Mouse (Mus musculus) CH12.LX (cell line): Measurements from ENCODE around the gene Limd1. TPM values are rescaled to one million over a fixed set of nuclear protein-coding genes. Genes with fewer than 3 reads are reported as not detected.

ENCODE experiments used
- DNase-seq: peaks from one replicate; pipeline ENCODE4 v3.0.0-alpha.2; 2013; ENCODE audit errors: extremely low read depth
- H3K27ac ChIP-seq: 2 replicates; pipeline ENCODE4 v1.5.1; 2012; ENCODE audit warnings: low read depth, mild to moderate bottlenecking, control low read depth, moderate library complexity; ENCODE audit not compliant: insufficient read depth
- H3K27me3 ChIP-seq: replicated peaks from 2 replicates; pipeline ENCODE3; 2012; ENCODE audit warnings: inconsistent platforms
- H3K36me3 ChIP-seq, 2 experiments: replicated peaks in 1 of 2; 2 replicates each; pipeline versions ENCODE3 to v1.6.1; 2012; ENCODE audit warnings: inconsistent platforms in 1 of 2, low read length in 1 of 2, mild to moderate bottlenecking in 1 of 2, mixed read lengths in 1 of 2, moderate library complexity in 1 of 2; ENCODE audit not compliant: control insufficient read depth in 1 of 2, insufficient read depth in 1 of 2
- H3K4me1 ChIP-seq, 2 experiments: 2 replicates each; pipeline ENCODE4 v1.6.1; 2012; ENCODE audit warnings: inconsistent platforms in 1 of 2, moderate library complexity in 1 of 2; ENCODE audit not compliant: insufficient read depth in 2 of 2, control insufficient read depth in 1 of 2
- H3K4me2 ChIP-seq: 2 replicates; pipeline ENCODE4 v1.6.1; 2012; ENCODE audit warnings: low read depth, mild to moderate bottlenecking, control low read depth; ENCODE audit not compliant: poor library complexity, insufficient read depth, severe bottlenecking
- H3K4me3 ChIP-seq, 3 experiments: fragments of 150-350 bp in 1 of 3; sonication (generic) in 1 of 3; replicated peaks in 1 of 3; 2 replicates each; pipeline versions ENCODE3 to v1.5.1; 2011 to 2012; ENCODE audit warnings: low read depth in 2 of 3, low read length in 2 of 3, mild to moderate bottlenecking in 2 of 3, moderate library complexity in 2 of 3, control low read depth in 1 of 3, improper control_type of control experiment in 1 of 3, inconsistent platforms in 1 of 3, mixed read lengths in 1 of 3; ENCODE audit not compliant: poor library complexity in 1 of 3
- H3K79me2 ChIP-seq: replicated peaks from 2 replicates; pipeline ENCODE4 v1.6.1; 2012; ENCODE audit warnings: mild to moderate bottlenecking, moderate library complexity; ENCODE audit not compliant: control insufficient read depth, poor library complexity, insufficient read depth, severe bottlenecking; ENCODE audit errors: extremely low read depth
- H3K9ac ChIP-seq: 2 replicates; pipeline ENCODE4 v1.6.1; 2012; ENCODE audit warnings: low read depth, mild to moderate bottlenecking, control low read depth, moderate library complexity; ENCODE audit not compliant: insufficient read depth
- H3K9me3 ChIP-seq: replicated peaks from 2 replicates; pipeline ENCODE3; 2012; ENCODE audit warnings: low read length, inconsistent platforms, mixed read lengths
- BHLHE40 ChIP-seq: IDR thresholded peaks from 2 replicates; pipeline ENCODE4 v1.6.1; 2011; ENCODE audit warnings: mild to moderate bottlenecking, low read depth, low read length, improper control_type of control experiment
- CHD1 ChIP-seq: IDR thresholded peaks from 2 replicates; pipeline ENCODE4 v1.6.1; 2012; ENCODE audit warnings: low read depth, low read length, improper control_type of control experiment, inconsistent platforms
- CHD2 ChIP-seq: IDR thresholded peaks from 2 replicates; pipeline ENCODE4 v1.6.1; 2011; ENCODE audit warnings: low read length, improper control_type of control experiment
- CTCF ChIP-seq, 2 experiments: IDR thresholded peaks in 1 of 2; conservative IDR thresholded peaks in 1 of 2; 2 replicates each; pipeline ENCODE4 v1.5.1; 2011 to 2012; ENCODE audit warnings: low read depth in 2 of 2, low read length in 2 of 2, improper control_type of control experiment in 1 of 2, inconsistent platforms in 1 of 2, mild to moderate bottlenecking in 1 of 2, moderate library complexity in 1 of 2
- E2F4 ChIP-seq: IDR thresholded peaks from 2 replicates; pipeline ENCODE4 v1.6.1; 2011; ENCODE audit warnings: low read depth, low read length, improper control_type of control experiment; ENCODE audit not compliant: insufficient replicate concordance
- ELF1 ChIP-seq: IDR thresholded peaks from 2 replicates; pipeline ENCODE4 v1.6.1; 2014; ENCODE audit warnings: low read depth, mild to moderate bottlenecking, inconsistent platforms, low read length, improper control_type of control experiment
- EP300 ChIP-seq: IDR thresholded peaks from 2 replicates; pipeline ENCODE4 v1.6.1; 2011; ENCODE audit warnings: low read length, improper control_type of control experiment
- ETS1 ChIP-seq: conservative IDR thresholded peaks from 2 replicates; pipeline ENCODE4 v1.6.1; 2012; ENCODE audit warnings: low read depth, mild to moderate bottlenecking, inconsistent platforms, low read length, improper control_type of control experiment, moderate library complexity
- GABPA ChIP-seq: IDR thresholded peaks from 2 replicates; pipeline ENCODE4 v1.6.1; 2012; ENCODE audit warnings: low read depth, low read length, improper control_type of control experiment, inconsistent platforms; ENCODE audit not compliant: insufficient replicate concordance
- HCFC1 ChIP-seq: IDR thresholded peaks from 2 replicates; pipeline ENCODE4 v1.6.1; 2012; ENCODE audit warnings: low read depth, mild to moderate bottlenecking, inconsistent platforms, low read length, improper control_type of control experiment
- IRF4 ChIP-seq: IDR thresholded peaks from 2 replicates; pipeline ENCODE4 v1.6.1; 2014; ENCODE audit warnings: low read depth, mild to moderate bottlenecking, inconsistent platforms, low read length, improper control_type of control experiment
- JUN ChIP-seq: IDR thresholded peaks from 2 replicates; pipeline ENCODE4 v1.6.1; 2011; ENCODE audit warnings: low read depth, mild to moderate bottlenecking, low read length, improper control_type of control experiment, moderate library complexity; ENCODE audit not compliant: insufficient read depth
- JUND ChIP-seq: conservative IDR thresholded peaks from 2 replicates; pipeline ENCODE4 v1.6.1; 2011; ENCODE audit warnings: low read depth, low read length, improper control_type of control experiment
- KAT2A ChIP-seq: IDR thresholded peaks from 2 replicates; pipeline ENCODE4 v1.6.1; 2012; ENCODE audit warnings: low read length, improper control_type of control experiment, inconsistent platforms; ENCODE audit not compliant: insufficient replicate concordance
- MAFK ChIP-seq: IDR thresholded peaks from 2 replicates; pipeline ENCODE4 v1.6.1; 2011; ENCODE audit warnings: low read length, improper control_type of control experiment; ENCODE audit not compliant: insufficient replicate concordance
- MAX ChIP-seq: IDR thresholded peaks from 2 replicates; pipeline ENCODE4 v1.6.1; 2011; ENCODE audit warnings: low read length, improper control_type of control experiment
- MAZ ChIP-seq: IDR thresholded peaks from 2 replicates; pipeline ENCODE4 v1.6.1; 2012; ENCODE audit warnings: low read depth, mild to moderate bottlenecking, inconsistent platforms, low read length, improper control_type of control experiment, moderate library complexity
- MEF2A ChIP-seq: IDR thresholded peaks from 2 replicates; pipeline ENCODE4 v1.6.1; 2014; ENCODE audit warnings: low read depth, mild to moderate bottlenecking, inconsistent platforms, low read length, improper control_type of control experiment, borderline replicate concordance
- MXI1 ChIP-seq: IDR thresholded peaks from 2 replicates; pipeline ENCODE4 v1.6.1; 2011; ENCODE audit warnings: mild to moderate bottlenecking, low read depth, low read length, improper control_type of control experiment
- MYC ChIP-seq: IDR thresholded peaks from 2 replicates; pipeline ENCODE4 v1.6.1; 2011; ENCODE audit warnings: low read depth, mild to moderate bottlenecking, improper control_type of control experiment, low read length
- NELFE ChIP-seq: IDR thresholded peaks from 2 replicates; pipeline ENCODE4 v1.6.1; 2011; ENCODE audit warnings: low read depth, low read length, improper control_type of control experiment
- NRF1 ChIP-seq: IDR thresholded peaks from 2 replicates; pipeline ENCODE4 v1.6.1; 2014; ENCODE audit warnings: low read depth, mild to moderate bottlenecking, inconsistent platforms, low read length, improper control_type of control experiment, moderate library complexity
- PAX5 ChIP-seq: IDR thresholded peaks from 2 replicates; pipeline ENCODE4 v1.6.1; 2012; ENCODE audit warnings: low read length, inconsistent platforms, mixed read lengths
- POLR2A ChIP-seq: IDR thresholded peaks from 2 replicates; pipeline ENCODE4 v1.6.1; 2011; ENCODE audit warnings: low read depth, mild to moderate bottlenecking, improper control_type of control experiment, low read length
- POLR2AphosphoS2 ChIP-seq: IDR thresholded peaks from 2 replicates; pipeline ENCODE4 v1.6.1; 2011; ENCODE audit warnings: low read depth, low read length, improper control_type of control experiment
- RAD21 ChIP-seq: IDR thresholded peaks from 2 replicates; pipeline ENCODE4 v1.6.1; 2011; ENCODE audit warnings: low read depth, mild to moderate bottlenecking, low read length, improper control_type of control experiment, moderate library complexity
- RCOR1 ChIP-seq: conservative IDR thresholded peaks from 2 replicates; pipeline ENCODE4 v1.6.1; 2012; ENCODE audit warnings: low read depth, mild to moderate bottlenecking, inconsistent platforms, low read length, improper control_type of control experiment
- SIN3A ChIP-seq: IDR thresholded peaks from 2 replicates; pipeline ENCODE4 v1.6.1; 2012; ENCODE audit warnings: low read length, improper control_type of control experiment, inconsistent platforms
- SMC3 ChIP-seq: IDR thresholded peaks from 2 replicates; pipeline ENCODE4 v1.6.1; 2011; ENCODE audit warnings: low read depth, low read length, improper control_type of control experiment
- TBP ChIP-seq: conservative IDR thresholded peaks from 2 replicates; pipeline ENCODE4 v1.6.1; 2011; ENCODE audit warnings: low read depth, low read length, improper control_type of control experiment
- TCF12 ChIP-seq: IDR thresholded peaks from 2 replicates; pipeline ENCODE4 v1.6.1; 2014; ENCODE audit warnings: low read depth, mild to moderate bottlenecking, inconsistent platforms, low read length, improper control_type of control experiment
- UBTF ChIP-seq: IDR thresholded peaks from 2 replicates; pipeline ENCODE4 v1.6.1; 2012; ENCODE audit warnings: low read depth, mild to moderate bottlenecking, inconsistent platforms, low read length, improper control_type of control experiment, moderate library complexity
- USF1 ChIP-seq: IDR thresholded peaks from 2 replicates; pipeline ENCODE4 v1.6.1; 2014; ENCODE audit warnings: low read depth, mild to moderate bottlenecking, inconsistent platforms, low read length, improper control_type of control experiment
- USF2 ChIP-seq: conservative IDR thresholded peaks from 2 replicates; pipeline ENCODE4 v1.6.1; 2011; ENCODE audit warnings: low read depth, low read length, improper control_type of control experiment
- ZC3H11A ChIP-seq: IDR thresholded peaks from 2 replicates; pipeline ENCODE4 v1.6.1; 2012; ENCODE audit warnings: low read depth, mild to moderate bottlenecking, inconsistent platforms, low read length, improper control_type of control experiment
- ZKSCAN1 ChIP-seq: IDR thresholded peaks from 2 replicates; pipeline ENCODE4 v1.6.1; 2012; ENCODE audit warnings: low read depth, inconsistent platforms, low read length, improper control_type of control experiment, borderline replicate concordance
- ZMIZ1 ChIP-seq: IDR thresholded peaks from 2 replicates; pipeline ENCODE4 v1.6.1; 2012; ENCODE audit warnings: low read depth, mild to moderate bottlenecking, inconsistent platforms, low read length, improper control_type of control experiment
- ZNF384 ChIP-seq: IDR thresholded peaks from 2 replicates; pipeline ENCODE4 v1.6.1; 2012; ENCODE audit warnings: low read depth, low read length, improper control_type of control experiment, inconsistent platforms
- dilution Hi-C: fragments of 300-500 bp; cut with MboI; formaldehyde crosslinking; loops from 2 replicates; pipeline ENCODE4 v1.14.3; 2020; ENCODE audit warnings: low sequenced_read_pairs; ENCODE audit not compliant: extremely low pct_unique_long_range_greater_than_20kb, extremely low pct_ligation_motif_present
- in situ Hi-C: fragments of 300-500 bp; cut with MboI; formaldehyde crosslinking; loops from 3 replicates; pipeline ENCODE4 v1.14.3; 2019; ENCODE audit warnings: low sequenced_read_pairs, low pct_ligation_motif_present, low pct_unique_long_range_greater_than_20kb, mixed read lengths
- polyA plus RNA-seq: library from polyadenylated mRNA; unstranded; fragments of >175 nt; gene quantifications from 2 replicates; pipeline ENCODE4 v1.2.1, GENCODE M21; 2012; ENCODE audit warnings: low read depth; ENCODE audit not compliant: insufficient read length
- total RNA-seq, 2 experiments: library from RNA; depleted of rRNA; stranded (reverse); fragments of 300-350 nt in 1 of 2; fragments of >200 nt in 1 of 2; gene quantifications; 2 replicates each; pipeline ENCODE4 v1.2.3; 2012 to 2014

Limd1 gene
- total RNA-seq (2012; rRNA removed): 64.5 and 68.6 TPM in 2 replicates
- 52.6 and 52.7 TPM in 2 replicates for total RNA-seq (2014; rRNA removed)
- polyA plus RNA-seq: 54.6 and 60.5 TPM in 2 replicates

GRCm38 (mm10) chr9:123478586-123479195 is at the start of gene Limd1:
Limd1 (plus strand) TSS chr9:123478706.
- Histone ChIP-seq H3K27me3 (no peaks in the 10 kb centered on the region), H3K9ac (peak within 1 kb of the TSS; percentile 96), H3K4me2 (peak within 1 kb of the TSS; percentile 80), H3K4me3 (peak within 1 kb of the TSS; percentile 59 to 89 (median 74)), H3K9me3 (no peaks in the 10 kb centered on the region), H3K79me2 (peaks cover 44% of the 10 kb centered on the region), H3K4me1 (peaks cover 4 to 40% of the 10 kb centered on the region in 2 experiments; a peak in 3 of 4 replicates), H3K27ac (peak within 1 kb of the TSS; percentile 85), H3K36me3 (peaks cover under 1 to 35% of the 10 kb centered on the region in 2 experiments)
- dilution Hi-C loops (no loop called here), in situ Hi-C loops (no loop called here)
- peak; percentile 74 for TF ChIP-seq NELFE
- TF ChIP-seq KAT2A: no peak
- TF ChIP-seq PAX5: no peak
- TF ChIP-seq BHLHE40: no peak
- TF ChIP-seq UBTF: 0 out of 2 replicates have a peak, but pooled peaks have one; percentile 9
- TF ChIP-seq ZNF384: no peak
- peak; percentile 20; the same call in 1 of the 2 replicates for TF ChIP-seq HCFC1
- no peak; the same call in none of the 2 replicates for TF ChIP-seq RAD21
- TF ChIP-seq JUN: no peak
- TF ChIP-seq MYC: peak; percentile 91
- TF ChIP-seq MEF2A: no peak
- TF ChIP-seq SIN3A: peak; percentile 94
- TF ChIP-seq CHD2: no peak
- TF ChIP-seq ELF1: peak; percentile 89
- TF ChIP-seq SMC3: peak; percentile 13; the same call in 1 of the 2 replicates
- 0 out of 2 replicates have a peak, but pooled peaks have one; percentile 27 for TF ChIP-seq EP300
- no peak for TF ChIP-seq MAZ
- TF ChIP-seq ETS1: no peak
- TF ChIP-seq IRF4: no peak
- TF ChIP-seq TBP: no peak
- TF ChIP-seq RCOR1: no peak
- peak; percentile 98 for TF ChIP-seq MXI1
- TF ChIP-seq TCF12: peak; percentile 58; the same call in 1 of the 2 replicates
- TF ChIP-seq USF1: no peak; the same call in 1 of the 2 replicates
- TF ChIP-seq GABPA: no peak
- TF ChIP-seq ZMIZ1: peak; percentile 86; the same call in 1 of the 2 replicates
- no peak for TF ChIP-seq ZKSCAN1
- no peak for TF ChIP-seq JUND
- no peak for TF ChIP-seq E2F4
- TF ChIP-seq POLR2AphosphoS2: 0 out of 2 replicates have a peak, but pooled peaks have one; percentile 49
- TF ChIP-seq NRF1: peak; percentile 73
- TF ChIP-seq MAX: peak; percentile 82; the same call in 1 of the 2 replicates
- no peak for TF ChIP-seq USF2
- peak in 1 of 2 experiments; percentile 40; a peak in 1 of 4 replicates for TF ChIP-seq CTCF (conservative IDR thresholded peaks at IDR 0.05 in 1 of 2, IDR thresholded peaks at IDR 0.05 in 1 of 2; ENCODE audit: low read depth in 2 of 2, low read length in 2 of 2)
- TF ChIP-seq ZC3H11A: no peak
- peak; percentile 75; the same call in 1 of the 2 replicates for TF ChIP-seq CHD1
- peak; percentile 77 for TF ChIP-seq POLR2A
- no peak for TF ChIP-seq MAFK
- DNase-seq: peak; percentile 55
